Mouse (Mus musculus) forebrain, embryonic 12.5 days (tissue): Measurements from ENCODE around the gene Apobec3. TPM values are rescaled to one million over a fixed set of nuclear protein-coding genes. Genes with fewer than 3 reads are reported as not detected.

Experiments
- ATAC-seq: fragments of 200-750 bp; cut with Nextera tagmentation; 2 replicates; pipeline ENCODE4 v1.8.0; 2017; ENCODE audit warnings: moderate TSS enrichment; ENCODE audit not compliant: low FRiP score
- H3K27ac ChIP-seq: fragments of 300-500 bp; sonication (generic); 2 replicates; pipeline ENCODE4 v1.5.1; 2016; ENCODE audit warnings: mild to moderate bottlenecking
- H3K27me3 ChIP-seq: fragments of 300-500 bp; sonication (generic); 2 replicates; pipeline ENCODE4 v1.6.1; 2016; ENCODE audit warnings: mild to moderate bottlenecking
- H3K36me3 ChIP-seq: fragments of 300-500 bp; sonication (generic); replicated peaks from 2 replicates; pipeline ENCODE4 v1.6.1; 2016; ENCODE audit warnings: mild to moderate bottlenecking
- H3K4me1 ChIP-seq: fragments of 300-500 bp; sonication (generic); 2 replicates; pipeline ENCODE4 v1.6.1; 2016
- H3K4me2 ChIP-seq: fragments of 300-500 bp; sonication (generic); 2 replicates; pipeline ENCODE4 v1.6.1; 2016; ENCODE audit warnings: mild to moderate bottlenecking, moderate library complexity
- H3K4me3 ChIP-seq: fragments of 300-500 bp; sonication (generic); replicated peaks from 2 replicates; pipeline ENCODE4 v1.5.1; 2016; ENCODE audit warnings: mild to moderate bottlenecking
- H3K9ac ChIP-seq: fragments of 300-500 bp; sonication (generic); 2 replicates; pipeline ENCODE4 v1.6.1; 2016; ENCODE audit warnings: mild to moderate bottlenecking
- H3K9me3 ChIP-seq: fragments of 300-500 bp; sonication (generic); 2 replicates; pipeline ENCODE4 v1.6.1; 2016
- WGBS: fragments of 180-500 bp; shearing (Covaris S2); methylation state at CpG from one replicate; pipeline ENCODE4 v1.1.7; 2016; 5-methylcytosine and 5-hydroxymethylcytosine counted together
- polyA plus RNA-seq: library from polyadenylated mRNA; unstranded; fragments of >200 nt; fragmentation: Nextera tagmentation; extraction: Ambion mirVana; gene quantifications from 2 replicates; pipeline ENCODE4 v1.2.1, GENCODE M21; 2016

Gene Apobec3
- polyA plus RNA-seq, 1 experiment from 2014 or later: 7.4 TPM

DNA sequence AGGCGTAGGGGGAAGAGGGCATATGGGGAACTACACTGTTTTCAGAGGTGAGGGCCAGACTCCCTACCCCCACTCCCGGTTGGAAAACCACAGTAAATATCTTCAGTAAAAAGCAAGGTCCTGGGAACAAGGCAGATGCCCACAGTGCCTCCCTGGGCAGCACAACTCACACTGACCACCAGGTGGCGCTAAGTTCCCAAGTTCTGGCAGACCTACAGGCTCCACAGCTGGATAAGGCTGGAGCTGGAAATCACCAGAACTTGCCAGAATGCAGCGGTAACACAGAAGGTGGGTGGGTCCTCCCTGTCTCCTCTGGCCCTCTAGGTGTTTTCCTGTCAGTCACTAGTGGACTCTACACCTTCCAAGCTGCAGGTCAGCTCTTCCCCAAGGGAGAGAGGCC, 54.6 kb downstream of the Apobec3 start:
- no peaks in the 10 kb centered on the region for H3K36me3 ChIP-seq
- peaks cover 15% of the 10 kb centered on the region for H3K27me3 ChIP-seq
- H3K9ac ChIP-seq: no peak overlapping the region
- H3K27ac ChIP-seq: no peak overlapping the region
- ATAC-seq: peak; percentile 86
- H3K9me3 ChIP-seq: no peaks in the 10 kb centered on the region
- peaks cover 16% of the 10 kb centered on the region for H3K4me1 ChIP-seq
- no peak overlapping the region for H3K4me2 ChIP-seq
- H3K4me3 ChIP-seq: no peak overlapping the region
- 14% methylated on average over 4 of the region's 4 CpGs for WGBS

GRCm38 (mm10) chr15:79946790-79947189, 55.3 kb downstream of the Apobec3 start:
- Histone ChIP-seq H3K4me3 (no peak overlapping the region), H3K36me3 (no peaks in the 10 kb centered on the region), H3K4me2 (no peak overlapping the region), H3K4me1 (peaks cover 24% of the 10 kb centered on the region), H3K9ac (no peak overlapping the region), H3K9me3 (no peaks in the 10 kb centered on the region), H3K27ac (no peak overlapping the region), H3K27me3 (peaks cover 16% of the 10 kb centered on the region)
- ATAC-seq: no peak
- WGBS: 60% methylated on average over 9 of the region's 9 CpGs

- ATAC-seq: no peak
- Histone ChIP-seq H3K4me1 (peaks cover 29% of the 10 kb centered on the region), H3K9ac (no peak overlapping the region), H3K4me2 (no peak overlapping the region), H3K4me3 (no peak overlapping the region), H3K27ac (no peak overlapping the region), H3K27me3 (peaks cover 18% of the 10 kb centered on the region), H3K36me3 (no peaks in the 10 kb centered on the region), H3K9me3 (no peaks in the 10 kb centered on the region)
- WGBS: 78% methylated on average over 6 of the region's 6 CpGs
These were observed 56.2 kb downstream of the Apobec3 start for GRCm38 (mm10) chr15:79947681-79948080.

- Histone ChIP-seq H3K9ac (peak overlapping the region; percentile 25), H3K36me3 (no peaks in the 10 kb centered on the region), H3K4me1 (peaks cover 29% of the 10 kb centered on the region), H3K27ac (peak overlapping the region; percentile 46; the same call in 1 of the 2 replicates), H3K4me2 (peak overlapping the region; percentile 62), H3K4me3 (peak overlapping the region; percentile 30), H3K27me3 (0 out of 2 replicates have a peak, but pooled peaks cover 10% of the 10 kb centered on the region), H3K9me3 (no peaks in the 10 kb centered on the region)
- peak; percentile 74 for ATAC-seq
- 3% methylated on average over 24 of the region's 24 CpGs for WGBS
These were observed 59.0 kb downstream of the Apobec3 start for GRCm38 (mm10) chr15:79950250-79951025.

DNA sequence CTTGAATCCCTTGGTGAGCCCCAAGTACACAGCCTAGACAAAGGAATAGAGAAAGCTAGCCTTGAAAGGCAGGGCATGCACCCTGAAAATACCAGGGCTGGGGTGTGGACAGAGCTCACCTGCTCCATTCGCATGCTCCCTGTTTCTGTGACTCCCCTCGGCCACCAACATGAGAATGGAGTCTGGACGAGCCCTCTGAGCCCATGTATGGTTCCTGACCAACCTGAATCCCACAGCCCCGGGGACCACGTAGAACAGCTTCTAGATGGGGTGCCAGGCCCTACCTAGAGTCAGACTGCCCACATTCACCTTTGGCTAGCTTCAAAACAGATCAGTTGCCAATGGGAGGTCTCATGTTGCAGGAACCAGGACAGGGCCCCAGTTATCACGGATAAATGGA, 59.8 kb downstream of the Apobec3 start:
- Histone ChIP-seq H3K4me2 (no peak overlapping the region), H3K4me3 (no peak overlapping the region), H3K9ac (no peak overlapping the region), H3K4me1 (peaks cover 29% of the 10 kb centered on the region), H3K27me3 (0 out of 2 replicates have a peak, but pooled peaks cover 10% of the 10 kb centered on the region), H3K36me3 (no peaks in the 10 kb centered on the region), H3K9me3 (no peaks in the 10 kb centered on the region), H3K27ac (0 out of 2 replicates have a peak overlapping the region, but pooled peaks have one; percentile 46)
- no peak for ATAC-seq
- WGBS: 68% methylated on average over 6 of the region's 6 CpGs

DNA sequence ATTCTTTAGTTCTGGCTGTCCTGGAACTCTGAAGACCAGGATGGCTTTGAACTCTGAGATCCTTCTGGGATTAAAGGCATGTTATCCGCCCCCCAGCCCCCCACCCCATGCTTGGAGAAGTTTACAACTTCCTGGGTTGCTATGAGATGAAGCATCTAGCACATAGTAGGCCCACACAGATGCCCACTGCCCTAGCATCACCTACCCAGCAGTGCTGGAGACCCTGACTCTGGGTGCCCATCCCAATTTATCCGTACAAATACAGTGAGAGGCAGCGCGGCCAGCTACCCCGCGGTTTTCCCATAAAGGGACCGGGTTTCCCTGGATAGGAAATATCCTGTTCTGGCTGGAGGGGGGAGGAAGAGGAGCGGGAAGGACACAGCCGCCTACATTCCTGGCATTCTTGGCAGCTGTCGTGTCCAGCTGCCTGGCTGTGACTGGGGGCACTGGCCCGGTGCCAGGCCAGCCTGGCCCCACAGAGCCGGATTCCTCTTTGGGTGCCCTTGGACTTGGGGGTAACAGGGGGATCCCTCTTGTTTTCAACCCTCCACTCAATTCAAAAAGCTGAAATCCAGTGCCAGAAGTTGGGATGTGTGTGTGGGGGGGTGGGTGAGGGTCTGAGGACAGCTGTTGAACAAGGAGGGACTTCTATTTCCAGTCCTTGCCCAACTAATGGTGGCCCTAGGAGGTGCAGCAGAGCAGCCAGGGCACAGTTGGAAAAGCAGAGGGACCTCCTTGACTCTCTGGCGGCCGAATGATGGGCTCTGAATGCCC, 60.5 kb downstream of the Apobec3 start:
- Histone ChIP-seq H3K4me2 (no peak overlapping the region), H3K9ac (no peak overlapping the region)
- WGBS: 61% methylated on average over 14 of the region's 14 CpGs

GRCm38 (mm10) chr15:79952504-79953231, 61.2 kb downstream of the Apobec3 start:
- Histone ChIP-seq H3K27me3 (0 out of 2 replicates have a peak, but pooled peaks cover 10% of the 10 kb centered on the region), H3K9ac (no peak overlapping the region), H3K36me3 (no peaks in the 10 kb centered on the region), H3K4me1 (peaks cover 29% of the 10 kb centered on the region), H3K4me2 (no peak overlapping the region), H3K9me3 (no peaks in the 10 kb centered on the region), H3K4me3 (no peak overlapping the region), H3K27ac (no peak overlapping the region)
- no peak for ATAC-seq
- 52% methylated on average over 11 of the region's 11 CpGs for WGBS

More for the DNA sequence above, 60.5 kb downstream of the Apobec3 start:
- Histone ChIP-seq H3K4me1 (peaks cover 29% of the 10 kb centered on the region), H3K9me3 (no peaks in the 10 kb centered on the region), H3K4me3 (no peak overlapping the region), H3K27me3 (0 out of 2 replicates have a peak, but pooled peaks cover 10% of the 10 kb centered on the region), H3K27ac (0 out of 2 replicates have a peak overlapping the region, but pooled peaks have one; percentile 19), H3K36me3 (no peaks in the 10 kb centered on the region)
- no peak for ATAC-seq

DNA sequence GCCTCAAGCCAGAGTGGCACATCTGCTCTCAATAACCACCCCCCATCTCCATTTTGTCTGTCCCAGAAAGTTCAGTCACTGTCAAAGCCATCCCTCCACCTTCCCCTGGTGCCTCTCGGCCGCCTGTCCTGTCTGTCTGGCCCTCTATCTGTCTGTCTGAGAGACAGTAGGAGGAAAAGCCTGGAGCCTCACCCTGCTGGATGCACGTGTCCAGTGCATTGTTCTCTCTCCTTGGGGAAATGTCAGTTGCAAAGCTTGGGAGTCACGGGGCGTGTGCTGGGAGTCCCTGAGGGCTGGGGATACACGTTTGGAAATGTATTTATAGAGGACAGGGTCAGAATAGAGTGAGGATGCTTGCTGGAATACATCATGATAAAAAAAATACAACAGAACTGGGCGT, 62.0 kb downstream of the Apobec3 start:
- Histone ChIP-seq H3K4me1 (peaks cover 29% of the 10 kb centered on the region), H3K4me2 (no peak overlapping the region), H3K36me3 (no peaks in the 10 kb centered on the region), H3K27ac (no peak overlapping the region), H3K27me3 (0 out of 2 replicates have a peak, but pooled peaks cover 10% of the 10 kb centered on the region), H3K4me3 (no peak overlapping the region), H3K9me3 (no peaks in the 10 kb centered on the region), H3K9ac (no peak overlapping the region)
- ATAC-seq: no peak
- WGBS: 63% methylated on average over 7 of the region's 7 CpGs

DNA sequence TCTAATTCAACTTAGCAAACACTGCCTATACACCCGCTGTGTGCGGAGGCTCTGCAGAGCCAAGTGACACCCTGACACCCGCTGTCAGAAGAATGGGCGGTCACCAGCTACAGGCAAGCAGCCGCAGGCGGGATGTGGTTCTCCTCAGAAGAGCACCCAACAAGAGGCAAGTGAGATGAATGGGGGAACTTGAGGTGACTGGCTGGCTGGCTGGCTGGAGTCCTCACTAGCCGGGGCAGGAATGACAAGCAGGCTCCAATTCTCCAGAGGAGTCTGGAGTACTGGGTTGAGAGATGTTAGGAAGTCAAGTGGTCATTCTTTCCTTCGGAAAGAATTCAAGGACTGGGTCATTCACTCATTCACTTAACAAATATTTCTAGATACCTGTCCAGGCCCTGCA, 65.1 kb downstream of the Apobec3 start:
- Histone ChIP-seq H3K9me3 (no peaks in the 10 kb centered on the region), H3K9ac (no peak overlapping the region), H3K4me2 (no peak overlapping the region), H3K4me1 (peaks cover 8% of the 10 kb centered on the region), H3K36me3 (no peaks in the 10 kb centered on the region), H3K27ac (no peak overlapping the region), H3K4me3 (no peak overlapping the region), H3K27me3 (0 out of 2 replicates have a peak, but pooled peaks cover 3% of the 10 kb centered on the region)
- ATAC-seq: no peak
- 91% methylated on average over 8 of the region's 8 CpGs for WGBS

DNA sequence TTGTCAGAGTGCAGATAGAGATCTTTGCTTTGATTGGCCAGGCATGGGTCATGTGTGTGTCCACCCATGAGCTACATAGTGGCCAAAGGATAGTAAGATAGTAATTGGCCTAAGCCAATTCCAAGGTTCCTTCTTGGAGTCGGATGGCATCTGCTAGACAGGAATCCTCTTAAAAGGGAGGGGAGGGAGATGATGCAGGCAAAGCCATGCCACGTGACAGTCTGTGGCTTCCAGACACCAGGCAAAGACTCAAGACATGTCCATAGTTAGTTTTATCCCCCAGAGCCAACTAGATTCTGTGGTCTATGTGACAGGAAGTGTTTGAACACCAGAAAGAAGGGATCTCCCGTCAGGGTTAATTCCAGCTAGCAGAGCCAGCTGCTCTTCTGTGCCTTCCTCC, 67.0 kb downstream of the Apobec3 start:
- 68% methylated on average over 3 of the region's 3 CpGs for WGBS
- Histone ChIP-seq H3K4me2 (no peak overlapping the region), H3K4me3 (no peak overlapping the region), H3K27ac (no peak overlapping the region), H3K4me1 (no peaks in the 10 kb centered on the region), H3K36me3 (no peaks in the 10 kb centered on the region), H3K27me3 (no peaks in the 10 kb centered on the region), H3K9ac (no peak overlapping the region), H3K9me3 (no peaks in the 10 kb centered on the region)
- no peak for ATAC-seq

DNA sequence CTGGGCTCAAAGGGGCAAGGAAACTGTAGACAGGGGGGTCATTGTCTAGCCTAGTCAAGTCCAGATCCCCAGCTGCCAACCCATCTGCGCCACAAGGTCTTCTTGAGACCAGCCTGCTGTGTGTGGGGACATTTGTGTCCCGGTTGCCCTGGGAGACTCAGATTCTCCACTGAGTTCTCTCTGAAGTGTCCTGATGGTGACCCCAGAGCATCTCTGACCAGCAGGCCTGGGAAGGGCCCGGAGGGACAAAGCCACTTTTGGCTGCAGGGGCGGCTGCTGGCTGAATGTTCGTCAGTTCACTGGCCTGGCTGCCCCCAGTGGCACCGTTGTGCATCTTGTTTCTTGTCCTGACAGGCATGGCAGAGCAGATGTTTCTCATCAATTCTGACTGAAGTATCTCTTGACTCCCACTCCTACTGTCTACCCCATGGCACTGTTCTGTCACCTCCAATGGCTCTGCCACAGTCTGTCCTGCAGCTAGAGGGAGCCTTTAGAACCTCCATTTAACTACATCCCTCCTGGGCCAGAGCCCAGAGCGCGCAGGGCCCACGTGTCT, 70.0 kb downstream of the Apobec3 start:
- Histone ChIP-seq H3K9ac (no peak overlapping the region), H3K27ac (no peak overlapping the region), H3K4me1 (no peaks in the 10 kb centered on the region), H3K27me3 (no peaks in the 10 kb centered on the region), H3K4me3 (no peak overlapping the region), H3K36me3 (no peaks in the 10 kb centered on the region), H3K9me3 (no peaks in the 10 kb centered on the region), H3K4me2 (no peak overlapping the region)
- no peak for ATAC-seq
- 69% methylated on average over 9 of the region's 9 CpGs for WGBS

DNA sequence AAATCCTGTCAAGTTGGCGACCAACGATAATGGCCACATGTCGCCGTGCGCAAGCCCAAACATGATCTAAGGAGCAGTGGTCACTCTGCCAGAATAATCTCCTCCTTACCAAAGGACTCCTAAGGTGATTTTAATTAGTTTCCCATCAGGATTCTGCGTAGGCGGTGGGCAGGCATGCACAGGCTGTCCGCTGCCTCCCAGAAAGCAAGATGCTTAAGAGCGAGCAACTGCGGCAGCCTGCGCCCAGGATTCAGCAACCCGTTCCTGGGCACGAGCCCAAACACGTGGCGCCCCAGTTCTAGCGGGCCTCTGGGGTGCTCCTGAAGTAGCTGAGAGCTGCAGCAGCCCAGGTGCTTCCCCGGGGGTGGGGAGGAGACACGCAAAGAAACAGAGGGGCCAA, 71.2 kb downstream of the Apobec3 start:
- no peak for ATAC-seq
- Histone ChIP-seq H3K4me2 (no peak overlapping the region), H3K27ac (no peak overlapping the region; the same call in 1 of the 2 replicates), H3K27me3 (no peaks in the 10 kb centered on the region), H3K4me1 (no peaks in the 10 kb centered on the region), H3K9me3 (no peaks in the 10 kb centered on the region), H3K36me3 (no peaks in the 10 kb centered on the region), H3K4me3 (no peak overlapping the region), H3K9ac (no peak overlapping the region)
- 66% methylated on average over 18 of the region's 18 CpGs for WGBS
